In genomic region chr8:110247238-110247637, GRCm38 (mm10) we compare ENCODE assay signal across 28 mouse cellular contexts. TPM values are rescaled to one million over a fixed set of nuclear protein-coding genes. Genes with fewer than 3 reads are reported as not detected.
DNase-seq lines count a peak whose midpoint lies in the region; ATAC-seq and TF ChIP-seq lines count a peak whose summit lies in the region.
"Had no signal": no experiment of that assay in that cellular context is flagged by ENCODE, and none has a peak within 500 bp of the region (broad histone marks: within the 10 kb centered on the region; RNA-seq: fewer than 3 reads in every experiment).

No protein-coding gene starts in this region.

- H3K9ac ChIP-seq in limb, embryonic 11.5 days (ENCODE audit: low read length): no peak overlapping the region
- H3K9ac ChIP-seq in hindbrain, postnatal 0 days (replicated peaks; ENCODE audit: low read length): no peak overlapping the region
- H3K9ac ChIP-seq: embryonic facial prominence, embryonic 13.5 days; forebrain, embryonic 12.5 days; forebrain, embryonic 15.5 days; heart, embryonic 13.5 days; hindbrain, embryonic 14.5 days; intestine, embryonic 15.5 days had no signal

- no peaks in the 10 kb centered on the region for H3K4me1 ChIP-seq in limb, embryonic 11.5 days (ENCODE audit: control insufficient read depth, insufficient read depth, low read length)
- no peaks in the 10 kb centered on the region for H3K4me1 ChIP-seq in hindbrain, postnatal 0 days (ENCODE audit: insufficient read depth, low read length)
- H3K4me1 ChIP-seq: embryonic facial prominence, embryonic 13.5 days; heart, embryonic 10.5 days; heart, embryonic 13.5 days; intestine, embryonic 15.5 days had no signal

- WGBS in limb, embryonic 11.5 days: 16% methylated on average over 6 of the region's 6 CpGs
- WGBS in hindbrain, postnatal 0 days: 90% methylated on average over 6 of the region's 6 CpGs

- H3K27me3 ChIP-seq in limb, embryonic 11.5 days (ENCODE audit: control insufficient read depth, insufficient read depth, low read length): no peaks in the 10 kb centered on the region
- no peaks in the 10 kb centered on the region for H3K27me3 ChIP-seq in hindbrain, postnatal 0 days (ENCODE audit: insufficient read depth, low read length)
- H3K27me3 ChIP-seq: embryonic facial prominence, embryonic 13.5 days; forebrain, embryonic 12.5 days; forebrain, embryonic 15.5 days; heart, embryonic 13.5 days; intestine, embryonic 15.5 days had no signal

- H3K9me3 ChIP-seq in limb, embryonic 11.5 days (ENCODE audit: control insufficient read depth, low read length): no peaks in the 10 kb centered on the region; the same call in 1 of the 2 replicates
- H3K9me3 ChIP-seq in hindbrain, postnatal 0 days (ENCODE audit: low read length): no peaks in the 10 kb centered on the region
- H3K9me3 ChIP-seq: embryonic facial prominence, embryonic 13.5 days; forebrain, embryonic 12.5 days; forebrain, embryonic 15.5 days; heart, embryonic 10.5 days; heart, embryonic 13.5 days; intestine, embryonic 15.5 days had no signal

- peak; percentile 37 for DNase-seq in embryo, embryonic 11 days
- DNase-seq in forelimb bud, embryonic 11.5 days (ENCODE audit: low read depth, low spot score): peak; percentile 84
- peak; percentile 47 for DNase-seq in limb, embryonic 11.5 days (ENCODE audit: low spot score)
- no peak for DNase-seq in yolk sac, embryonic 10.5 days (ENCODE audit: low spot score)
- no peak for DNase-seq in urinary bladder, postnatal 25 days (ENCODE audit: low spot score)
- no peak for DNase-seq in adrenal gland, postnatal 25 days
- DNase-seq in hindbrain, postnatal 0 days (ENCODE audit: low spot score): no peak
- DNase-seq: adrenal gland, adult 2 months; adrenal gland, postnatal 14 days; cerebellum, adult 18-20 months; cerebellum, adult 9-10 months; cerebellum, postnatal 14 days; gastrocnemius, postnatal 10 days; gastrocnemius, postnatal 36 days; heart, adult 2 months; heart, postnatal 14 days; heart, postnatal 4 days had no signal

- ATAC-seq in limb, embryonic 11.5 days (ENCODE audit: insufficient number of reproducible peaks, low FRiP score, low TSS enrichment, low read depth): peak; percentile 35; the same call in 1 of the 2 replicates
- ATAC-seq in hindbrain, postnatal 0 days: no peak
- ATAC-seq: CD4-positive, CD25-positive, alpha-beta regulatory T cell, adult 4 months; forebrain, embryonic 15.5 days; intestine, embryonic 15.5 days had no signal

- no peak overlapping the region for H3K4me3 ChIP-seq in limb, embryonic 11.5 days (ENCODE audit: low read depth, low read length)
- H3K4me3 ChIP-seq in hindbrain, postnatal 0 days (ENCODE audit: low read length): no peak overlapping the region
- H3K4me3 ChIP-seq: embryonic facial prominence, embryonic 13.5 days; erythroblast, embryonic 14.5 days; forebrain, embryonic 12.5 days; forebrain, embryonic 15.5 days; heart, adult 2 months; heart, embryonic 10.5 days; heart, embryonic 13.5 days; intestine, embryonic 15.5 days had no signal

- H3K4me2 ChIP-seq in limb, embryonic 11.5 days (ENCODE audit: low read depth, severe bottlenecking): no peak overlapping the region
- H3K4me2 ChIP-seq in hindbrain, postnatal 0 days (ENCODE audit: low read depth, low read length): no peak overlapping the region
- H3K4me2 ChIP-seq: embryonic facial prominence, embryonic 13.5 days; forebrain, embryonic 12.5 days; forebrain, embryonic 15.5 days; heart, embryonic 13.5 days; hindbrain, embryonic 14.5 days; intestine, embryonic 15.5 days had no signal

- no peak for TF ChIP-seq CTCF in hindbrain, postnatal 0 days (IDR thresholded peaks at IDR 0.05; ENCODE audit: low read depth)

- no peak overlapping the region for H3K27ac ChIP-seq in limb, embryonic 11.5 days (replicated peaks; ENCODE audit: low read depth, low read length)
- H3K27ac ChIP-seq in hindbrain, postnatal 0 days: no peak overlapping the region
- H3K27ac ChIP-seq: embryonic facial prominence, embryonic 13.5 days; forebrain, embryonic 12.5 days; forebrain, embryonic 15.5 days; heart, adult 2 months; heart, embryonic 10.5 days; heart, embryonic 13.5 days; hindbrain, embryonic 14.5 days; intestine, embryonic 15.5 days had no signal

- H3K36me3 ChIP-seq in limb, embryonic 11.5 days (ENCODE audit: control insufficient read depth, insufficient read depth, low read length): no peaks in the 10 kb centered on the region
- H3K36me3 ChIP-seq in hindbrain, postnatal 0 days (ENCODE audit: insufficient read depth, low read length): no peaks in the 10 kb centered on the region
- H3K36me3 ChIP-seq: embryonic facial prominence, embryonic 13.5 days; forebrain, embryonic 12.5 days; forebrain, embryonic 15.5 days; heart, embryonic 10.5 days; heart, embryonic 13.5 days; intestine, embryonic 15.5 days had no signal

RNA-seq across cellular contexts. Expression of gene Hydin, which starts 19.5 kb away (rescaled TPM):
- polyA plus RNA-seq in limb, embryonic 11.5 days (2014; fragmentation: Nextera tagmentation; extraction: Ambion mirVana): not detected in 2 replicates
- 0.33 and 0.49 TPM in 2 replicates for total RNA-seq in adrenal gland, postnatal 25 days (2021)
- total RNA-seq in hindbrain, postnatal 0 days (2014; rRNA removed): 0.54 and 0.73 TPM in 2 replicates
- polyA plus RNA-seq in hindbrain, postnatal 0 days (2015; fragmentation: Nextera tagmentation; extraction: Ambion mirVana): 0.39 and 0.48 TPM in 2 replicates
- total RNA-seq: granulocyte monocyte progenitor cell, adult 5-6 weeks; MEL had no signal

RNA-seq across cellular contexts. Expression of gene Cmtr2, which starts 31.8 kb away (rescaled TPM):
- polyA plus RNA-seq in limb, embryonic 11.5 days (2014; fragmentation: Nextera tagmentation; extraction: Ambion mirVana): 9.6 and 9.9 TPM in 2 replicates
- total RNA-seq in adrenal gland, postnatal 25 days (2021): 8.6 and 9.6 TPM in 2 replicates
- total RNA-seq in hindbrain, postnatal 0 days (2014; rRNA removed): 13.9 and 15.0 TPM in 2 replicates
- 5.6 and 6.2 TPM in 2 replicates for polyA plus RNA-seq in hindbrain, postnatal 0 days (2015; fragmentation: Nextera tagmentation; extraction: Ambion mirVana)

Comparison
In these comparisons a context has a peak if more than half of its experiments do, and no peak if none do; other contexts are left out.
1. DNase-seq: peak in embryo, embryonic 11 days (single experiment), forelimb bud, embryonic 11.5 days (single experiment) and limb, embryonic 11.5 days (single experiment); none in yolk sac, embryonic 10.5 days (single experiment), urinary bladder, postnatal 25 days (single experiment), adrenal gland, postnatal 25 days (single experiment) and hindbrain, postnatal 0 days (single experiment).